Mouse (Mus musculus): ENCODE results near the gene Iqcf3. TPM values are rescaled to one million over a fixed set of nuclear protein-coding genes. Genes with fewer than 3 reads are reported as not detected.

Gene Iqcf3
- polyA plus RNA-seq, 1 experiment from 2014 or later, result not detected

GRCm38 (mm10) chr9:106471892-106472291 lies 89.5 kb downstream of the Iqcf3 start:
- ATAC-seq, result no peak
- Histone ChIP-seq H3K4me3 (ENCODE audit: low read depth, low read length) (no peak overlapping the region), H3K27me3 (ENCODE audit: insufficient read depth, low read length) (no peaks in the 10 kb centered on the region), H3K27ac (ENCODE audit: low read depth) (peak overlapping the region; percentile 34), H3K4me1 (ENCODE audit: insufficient read depth) (peaks cover 8% of the 10 kb centered on the region), H3K9me3 (ENCODE audit: low read length) (no peaks in the 10 kb centered on the region), H3K4me2 (ENCODE audit: low read depth, low read length) (peak overlapping the region; percentile 29; the same call in 1 of the 2 replicates), H3K36me3 (replicated peaks; ENCODE audit: insufficient read depth, low read length) (no peaks in the 10 kb centered on the region), H3K9ac (replicated peaks) (no peak overlapping the region)
- TF ChIP-seq EP300 (IDR thresholded peaks at IDR 0.05; ENCODE audit: low read depth) (no peak), CTCF (IDR thresholded peaks at IDR 0.05; ENCODE audit: low read depth) (no peak)
- WGBS (ENCODE audit: insufficient replicate concordance), result 63% methylated on average over 5 of the region's 5 CpGs
- peak; percentile 46 for DNase-seq

DNA sequence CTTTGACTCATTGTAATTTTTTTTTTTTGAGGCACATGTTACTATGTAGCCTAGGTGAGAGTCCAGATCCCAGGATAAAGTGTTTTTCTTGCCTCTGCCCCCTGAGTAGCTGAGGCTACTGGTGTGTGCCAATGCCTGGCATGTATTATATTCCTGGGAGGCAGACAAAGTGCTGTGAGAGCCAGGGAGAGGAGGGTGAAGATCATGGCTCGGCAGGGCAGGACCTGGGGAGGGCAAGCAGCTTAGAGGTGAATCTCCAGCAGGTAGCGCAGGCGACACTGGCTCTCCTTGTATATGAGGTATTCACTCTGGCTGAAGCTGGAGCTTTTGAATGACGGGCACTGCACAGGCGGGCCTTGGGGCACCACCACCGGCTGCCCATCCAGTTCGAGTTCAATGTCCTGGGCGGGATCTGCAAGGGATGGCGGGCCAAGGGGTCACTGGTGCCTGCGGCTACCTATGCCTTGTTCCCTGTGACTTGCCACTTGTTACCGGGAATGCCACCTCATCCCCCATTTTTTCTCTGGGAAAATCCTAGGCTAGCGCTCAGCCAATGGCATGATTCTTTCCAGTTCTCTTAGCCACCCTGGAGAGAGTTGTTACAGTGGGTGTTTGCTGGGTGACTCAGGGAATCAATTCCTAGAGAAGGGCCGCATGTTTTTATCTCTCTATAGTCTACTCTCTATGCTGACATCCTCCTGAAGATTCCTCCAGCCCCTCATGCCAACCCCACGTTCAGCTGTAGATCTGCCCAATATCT lies 90.3 kb downstream of the Iqcf3 start:
- WGBS (ENCODE audit: insufficient replicate concordance), result 72% methylated on average over 14 of the region's 14 CpGs

GRCm38 (mm10) chr9:106469776-106470175 lies 91.7 kb downstream of the Iqcf3 start:
- Histone ChIP-seq H3K4me1 (ENCODE audit: insufficient read depth) (0 out of 2 replicates have a peak, but pooled peaks cover 7% of the 10 kb centered on the region), H3K4me3 (ENCODE audit: low read depth, low read length) (no peak overlapping the region), H3K9me3 (ENCODE audit: low read length) (no peaks in the 10 kb centered on the region), H3K27ac (ENCODE audit: low read depth) (no peak overlapping the region), H3K4me2 (ENCODE audit: low read depth, low read length) (no peak overlapping the region), H3K9ac (replicated peaks) (no peak overlapping the region), H3K27me3 (ENCODE audit: insufficient read depth, low read length) (peaks cover 15% of the 10 kb centered on the region), H3K36me3 (replicated peaks; ENCODE audit: insufficient read depth, low read length) (no peaks in the 10 kb centered on the region)
- ATAC-seq, result no peak
- TF ChIP-seq EP300 (IDR thresholded peaks at IDR 0.05; ENCODE audit: low read depth), result no peak
- TF ChIP-seq CTCF (IDR thresholded peaks at IDR 0.05; ENCODE audit: low read depth), result no peak
- 37% methylated on average over 9 of the region's 9 CpGs for WGBS (ENCODE audit: insufficient replicate concordance)
- DNase-seq, result no peak

More for the DNA sequence above, 90.3 kb downstream of the Iqcf3 start:
- DNase-seq (no peak), ATAC-seq (no peak)
- Histone ChIP-seq H3K27me3 (ENCODE audit: insufficient read depth, low read length) (peaks cover 1% of the 10 kb centered on the region; the same call in 1 of the 2 replicates), H3K36me3 (replicated peaks; ENCODE audit: insufficient read depth, low read length) (no peaks in the 10 kb centered on the region), H3K27ac (ENCODE audit: low read depth) (no peak overlapping the region), H3K4me1 (ENCODE audit: insufficient read depth) (peaks cover 5% of the 10 kb centered on the region), H3K4me2 (ENCODE audit: low read depth, low read length) (peak overlapping the region; percentile 29; the same call in 1 of the 2 replicates), H3K4me3 (ENCODE audit: low read depth, low read length) (no peak overlapping the region), H3K9ac (replicated peaks) (no peak overlapping the region), H3K9me3 (ENCODE audit: low read length) (no peaks in the 10 kb centered on the region)
- no peak for TF ChIP-seq CTCF (IDR thresholded peaks at IDR 0.05; ENCODE audit: low read depth)
- no peak for TF ChIP-seq EP300 (IDR thresholded peaks at IDR 0.05; ENCODE audit: low read depth)

DNA sequence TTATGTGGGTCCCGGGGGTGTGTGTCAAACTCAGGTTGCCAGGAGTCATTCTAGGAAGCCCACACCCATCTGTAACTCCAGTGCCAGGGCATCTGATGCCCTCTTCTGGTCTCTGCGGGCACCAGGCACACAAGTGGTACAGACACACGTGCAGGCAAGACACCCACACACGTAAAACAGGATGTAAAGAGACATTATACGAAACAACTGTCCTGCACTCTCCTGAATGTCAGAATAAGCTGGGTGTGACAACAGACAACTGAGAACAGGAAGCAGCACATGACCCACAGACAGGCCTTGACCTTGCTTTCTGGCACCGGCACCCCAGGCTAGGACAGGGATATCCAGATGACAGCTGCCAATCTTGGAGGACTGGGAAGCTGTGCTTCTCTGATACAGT lies 92.1 kb downstream of the Iqcf3 start:
- Histone ChIP-seq H3K4me2 (ENCODE audit: low read depth, low read length) (no peak overlapping the region), H3K27ac (ENCODE audit: low read depth) (no peak overlapping the region), H3K4me1 (ENCODE audit: insufficient read depth) (0 out of 2 replicates have a peak, but pooled peaks cover 9% of the 10 kb centered on the region), H3K36me3 (replicated peaks; ENCODE audit: insufficient read depth, low read length) (no peaks in the 10 kb centered on the region), H3K9ac (replicated peaks) (no peak overlapping the region), H3K27me3 (ENCODE audit: insufficient read depth, low read length) (peaks cover 20% of the 10 kb centered on the region), H3K9me3 (ENCODE audit: low read length) (no peaks in the 10 kb centered on the region), H3K4me3 (ENCODE audit: low read depth, low read length) (no peak overlapping the region)
- TF ChIP-seq CTCF (IDR thresholded peaks at IDR 0.05; ENCODE audit: low read depth) (peak; percentile 20; the same call in 1 of the 2 replicates), EP300 (IDR thresholded peaks at IDR 0.05; ENCODE audit: low read depth) (no peak)
- WGBS (ENCODE audit: insufficient replicate concordance), result 40% methylated on average over 6 of the region's 6 CpGs
- no peak for DNase-seq
- no peak for ATAC-seq

GRCm38 (mm10) chr9:106467746-106468145 lies 93.7 kb downstream of the Iqcf3 start:
- DNase-seq (no peak), ATAC-seq (no peak)
- Histone ChIP-seq H3K36me3 (replicated peaks; ENCODE audit: insufficient read depth, low read length) (no peaks in the 10 kb centered on the region), H3K4me2 (ENCODE audit: low read depth, low read length) (no peak overlapping the region), H3K4me1 (ENCODE audit: insufficient read depth) (0 out of 2 replicates have a peak, but pooled peaks cover 9% of the 10 kb centered on the region), H3K9me3 (ENCODE audit: low read length) (no peaks in the 10 kb centered on the region), H3K4me3 (ENCODE audit: low read depth, low read length) (no peak overlapping the region), H3K27me3 (ENCODE audit: insufficient read depth, low read length) (peaks cover 24% of the 10 kb centered on the region), H3K27ac (ENCODE audit: low read depth) (no peak overlapping the region), H3K9ac (replicated peaks) (no peak overlapping the region)
- TF ChIP-seq EP300 (IDR thresholded peaks at IDR 0.05; ENCODE audit: low read depth) (no peak), CTCF (IDR thresholded peaks at IDR 0.05; ENCODE audit: low read depth) (no peak)
- WGBS (ENCODE audit: insufficient replicate concordance), result 80% methylated on average over 7 of the region's 7 CpGs

DNA sequence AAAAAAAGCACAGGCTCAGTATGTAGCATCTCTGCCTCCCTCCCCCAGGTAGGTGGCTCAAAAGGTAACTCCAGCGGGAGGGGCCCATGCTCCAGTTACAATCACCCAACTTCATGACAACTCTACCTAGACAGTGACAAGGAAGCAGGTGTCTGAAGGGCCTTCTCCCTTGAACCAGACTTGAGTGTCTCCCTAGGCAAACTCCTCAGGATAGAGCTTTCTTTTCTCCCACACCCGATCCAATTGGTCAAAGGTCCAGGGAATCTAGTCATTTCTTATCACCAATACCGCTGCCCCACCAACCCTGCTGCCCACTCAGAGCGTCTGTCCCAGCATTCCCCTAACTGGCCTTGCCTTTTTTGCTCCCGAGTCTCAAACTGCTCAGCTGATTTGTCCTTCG lies 94.7 kb downstream of the Iqcf3 start:
- 0 out of 2 replicates have a peak, but pooled peaks cover 9% of the 10 kb centered on the region for H3K4me1 ChIP-seq (ENCODE audit: insufficient read depth)
- 77% methylated on average over 6 of the region's 6 CpGs for WGBS (ENCODE audit: insufficient replicate concordance)
- no peaks in the 10 kb centered on the region for H3K36me3 ChIP-seq (replicated peaks; ENCODE audit: insufficient read depth, low read length)
- TF ChIP-seq CTCF (IDR thresholded peaks at IDR 0.05; ENCODE audit: low read depth) (no peak), EP300 (IDR thresholded peaks at IDR 0.05; ENCODE audit: low read depth) (no peak)
- H3K4me2 ChIP-seq (ENCODE audit: low read depth, low read length), result no peak overlapping the region
- H3K4me3 ChIP-seq (ENCODE audit: low read depth, low read length), result no peak overlapping the region
- H3K9ac ChIP-seq (replicated peaks), result no peak overlapping the region
- H3K27me3 ChIP-seq (ENCODE audit: insufficient read depth, low read length), result peaks cover 24% of the 10 kb centered on the region
- no peak overlapping the region for H3K27ac ChIP-seq (ENCODE audit: low read depth)
- DNase-seq (no peak), ATAC-seq (no peak)
- no peaks in the 10 kb centered on the region for H3K9me3 ChIP-seq (ENCODE audit: low read length)

All from liver, postnatal 0 days (tissue).